Mouse (Mus musculus) neural tube, embryonic 13.5 days (tissue): ENCODE results near the gene Tmod1. TPM values are rescaled to one million over a fixed set of nuclear protein-coding genes. Genes with fewer than 3 reads are reported as not detected.

Experiments used
- ATAC-seq: fragments of 200-750 bp; cut with Nextera tagmentation; 2 replicates; pipeline ENCODE4 v1.8.0; 2017; ENCODE audit warnings: low read depth, mild to moderate bottlenecking, moderate TSS enrichment, moderate library complexity
- H3K27ac ChIP-seq: fragments of 300-500 bp; sonication (generic); replicated peaks from 2 replicates; pipeline ENCODE4 v1.5.1; 2015; ENCODE audit warnings: moderate library complexity, mild to moderate bottlenecking, inconsistent platforms
- H3K27me3 ChIP-seq: fragments of 300-500 bp; sonication (generic); 2 replicates; pipeline ENCODE4 v1.6.1; 2015; ENCODE audit warnings: mild to moderate bottlenecking, inconsistent platforms
- H3K36me3 ChIP-seq: fragments of 300-500 bp; sonication (generic); 2 replicates; pipeline ENCODE4 v1.6.1; 2015; ENCODE audit warnings: mild to moderate bottlenecking, inconsistent platforms
- H3K4me1 ChIP-seq: fragments of 300-500 bp; sonication (generic); replicated peaks from 2 replicates; pipeline ENCODE4 v1.6.1; 2015; ENCODE audit warnings: inconsistent platforms
- H3K4me2 ChIP-seq: fragments of 300-500 bp; sonication (generic); 2 replicates; pipeline ENCODE4 v1.6.1; 2015; ENCODE audit warnings: inconsistent platforms, mild to moderate bottlenecking, moderate library complexity
- H3K4me3 ChIP-seq: fragments of 300-500 bp; sonication (generic); 2 replicates; pipeline ENCODE4 v1.5.1; 2015; ENCODE audit warnings: mild to moderate bottlenecking, inconsistent platforms
- H3K9ac ChIP-seq: fragments of 300-500 bp; sonication (generic); 2 replicates; pipeline ENCODE4 v1.6.1; 2015; ENCODE audit warnings: moderate library complexity, mild to moderate bottlenecking, inconsistent platforms
- H3K9me3 ChIP-seq: fragments of 300-500 bp; sonication (generic); 2 replicates; pipeline ENCODE4 v1.6.1; 2016; ENCODE audit warnings: inconsistent platforms
- WGBS: fragments of 180-500 bp; shearing (Covaris S2); methylation state at CpG from one replicate; pipeline ENCODE4 v1.1.7; 2015; 5-methylcytosine and 5-hydroxymethylcytosine counted together
- polyA plus RNA-seq: library from polyadenylated mRNA; unstranded; fragments of >200 nt; fragmentation: Nextera tagmentation; extraction: Ambion mirVana; gene quantifications from 2 replicates; pipeline ENCODE4 v1.2.1, GENCODE M21; 2015

Gene Tmod1
- polyA plus RNA-seq, 1 experiment from 2014 or later, result 3.8 TPM

DNA sequence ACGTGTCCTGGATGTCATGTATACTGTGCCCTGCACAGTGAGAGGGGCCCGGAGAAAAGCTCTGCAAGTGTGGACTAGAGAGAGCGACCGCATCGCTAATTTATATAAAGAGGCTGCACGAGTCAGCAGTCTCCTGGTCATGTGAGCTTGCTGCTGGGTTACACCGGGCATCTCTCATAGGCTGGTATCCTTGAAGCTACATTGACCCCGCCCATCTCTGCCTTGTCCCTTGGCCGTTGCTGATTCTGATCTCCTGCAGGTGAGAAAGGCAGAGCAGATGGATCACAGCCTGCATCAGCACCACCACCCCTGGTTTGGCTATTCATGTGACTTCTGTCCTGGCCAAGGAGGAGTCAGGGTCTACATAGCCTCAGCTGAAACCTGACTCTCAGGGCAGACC is 60.4 kb downstream of the Tmod1 start:
- H3K4me3 ChIP-seq, result no peak overlapping the region
- peaks cover 30% of the 10 kb centered on the region for H3K4me1 ChIP-seq
- WGBS, result 81% methylated on average over 9 of the region's 9 CpGs
- H3K4me2 ChIP-seq, result no peak overlapping the region
- no peaks in the 10 kb centered on the region for H3K27me3 ChIP-seq
- no peaks in the 10 kb centered on the region for H3K9me3 ChIP-seq
- no peak overlapping the region for H3K9ac ChIP-seq
- no peaks in the 10 kb centered on the region for H3K36me3 ChIP-seq
- ATAC-seq, result no peak
- no peak overlapping the region for H3K27ac ChIP-seq

DNA sequence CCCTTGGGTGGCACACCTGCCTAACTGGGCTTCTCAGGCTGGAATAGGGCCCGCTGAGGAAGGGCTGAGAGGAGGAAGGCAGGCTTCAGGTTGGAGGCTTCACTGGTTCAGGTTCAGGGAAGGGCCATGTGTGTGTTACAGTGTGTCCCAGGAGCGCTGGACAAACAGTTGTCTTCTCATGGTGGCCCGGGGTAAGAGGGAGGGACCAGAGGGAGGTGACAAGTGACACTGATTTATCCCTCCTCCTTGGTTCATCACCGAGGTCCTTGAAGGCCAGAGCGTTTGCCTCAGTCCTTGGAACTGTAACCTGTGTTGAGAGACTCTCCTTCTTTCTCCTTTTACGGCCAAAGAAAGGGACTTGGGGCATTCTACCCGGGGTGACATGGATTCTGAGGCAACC is 61.8 kb downstream of the Tmod1 start:
- Histone ChIP-seq H3K4me1 (peaks cover 20% of the 10 kb centered on the region), H3K4me2 (no peak overlapping the region), H3K27ac (no peak overlapping the region), H3K4me3 (no peak overlapping the region), H3K9me3 (no peaks in the 10 kb centered on the region), H3K9ac (no peak overlapping the region), H3K27me3 (no peaks in the 10 kb centered on the region), H3K36me3 (no peaks in the 10 kb centered on the region)
- ATAC-seq, result no peak
- WGBS, result 68% methylated on average over 7 of the region's 7 CpGs

DNA sequence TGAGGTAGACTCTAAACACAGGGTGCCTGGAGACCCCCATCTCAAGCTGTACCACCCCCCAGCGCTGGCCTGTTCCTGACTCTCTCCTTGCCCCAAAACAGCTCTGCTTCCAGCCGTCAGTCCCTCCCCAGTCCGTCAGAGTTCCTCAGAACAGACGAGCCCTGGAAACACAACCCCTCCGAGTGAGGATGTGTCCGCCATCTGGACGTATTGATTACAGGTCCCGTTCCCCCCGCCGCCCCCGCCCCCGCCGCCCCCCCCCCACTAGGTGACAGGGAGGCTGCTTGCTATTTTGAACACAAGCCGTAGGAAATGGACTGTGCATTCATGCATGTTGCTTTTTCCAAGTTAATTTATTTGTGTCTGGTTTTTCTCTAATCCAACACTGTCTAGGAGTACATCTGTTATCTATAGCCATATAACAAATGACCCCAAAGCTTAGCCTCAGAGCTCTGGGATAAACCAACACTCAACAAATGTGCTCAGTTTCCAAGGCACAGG is 62.5 kb downstream of the Tmod1 start:
- H3K27me3 ChIP-seq, result no peaks in the 10 kb centered on the region
- WGBS, result 36% methylated on average over 14 of the region's 14 CpGs
- H3K36me3 ChIP-seq, result no peaks in the 10 kb centered on the region
- no peaks in the 10 kb centered on the region for H3K9me3 ChIP-seq
- peak; percentile 48; the same call in 1 of the 2 replicates for ATAC-seq
- H3K4me3 ChIP-seq, result no peak overlapping the region
- H3K4me2 ChIP-seq, result no peak overlapping the region
- H3K27ac ChIP-seq, result no peak overlapping the region
- H3K4me1 ChIP-seq, result peaks cover 17% of the 10 kb centered on the region
- H3K9ac ChIP-seq, result peak overlapping the region; percentile 50; the same call in 1 of the 2 replicates

DNA sequence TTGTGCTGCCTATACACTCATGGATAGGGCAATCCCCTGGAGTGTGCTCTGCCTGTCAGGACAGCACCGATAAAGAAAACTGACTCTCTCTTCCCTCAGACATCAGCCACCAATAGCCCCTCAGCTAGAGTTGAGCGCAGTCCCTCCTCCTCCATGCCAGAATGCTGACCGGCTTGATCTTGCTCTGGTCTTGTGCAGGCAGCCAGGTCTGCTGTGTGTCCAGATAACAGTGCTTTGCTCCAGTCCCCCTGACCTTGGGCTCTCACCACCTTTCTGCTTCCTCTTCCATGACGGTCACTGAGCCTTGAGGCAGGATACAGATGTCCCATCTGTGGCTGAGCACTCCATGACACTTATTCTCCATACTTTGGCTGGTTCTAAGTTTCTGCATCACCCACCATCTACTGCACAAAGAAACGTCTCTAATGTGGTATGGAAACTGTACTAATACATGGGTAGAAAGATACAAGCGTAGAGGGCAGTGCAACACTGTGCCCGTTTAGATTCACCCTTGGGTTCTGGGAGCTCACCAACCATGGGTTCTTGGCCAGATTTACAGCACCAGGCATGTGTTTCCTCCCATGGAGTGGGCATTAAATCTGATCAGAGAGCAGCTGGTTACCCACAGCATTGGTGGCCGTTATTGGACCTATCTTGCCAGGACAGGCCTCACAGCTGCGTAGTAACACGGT is 63.5 kb downstream of the Tmod1 start:
- ATAC-seq, result no peak
- no peaks in the 10 kb centered on the region for H3K36me3 ChIP-seq
- no peak overlapping the region for H3K4me2 ChIP-seq
- no peak overlapping the region for H3K9ac ChIP-seq
- no peaks in the 10 kb centered on the region for H3K9me3 ChIP-seq
- WGBS, result 88% methylated on average over 10 of the region's 10 CpGs
- H3K27ac ChIP-seq, result no peak overlapping the region
- no peaks in the 10 kb centered on the region for H3K27me3 ChIP-seq
- H3K4me3 ChIP-seq, result no peak overlapping the region
- H3K4me1 ChIP-seq, result peaks cover 17% of the 10 kb centered on the region

DNA sequence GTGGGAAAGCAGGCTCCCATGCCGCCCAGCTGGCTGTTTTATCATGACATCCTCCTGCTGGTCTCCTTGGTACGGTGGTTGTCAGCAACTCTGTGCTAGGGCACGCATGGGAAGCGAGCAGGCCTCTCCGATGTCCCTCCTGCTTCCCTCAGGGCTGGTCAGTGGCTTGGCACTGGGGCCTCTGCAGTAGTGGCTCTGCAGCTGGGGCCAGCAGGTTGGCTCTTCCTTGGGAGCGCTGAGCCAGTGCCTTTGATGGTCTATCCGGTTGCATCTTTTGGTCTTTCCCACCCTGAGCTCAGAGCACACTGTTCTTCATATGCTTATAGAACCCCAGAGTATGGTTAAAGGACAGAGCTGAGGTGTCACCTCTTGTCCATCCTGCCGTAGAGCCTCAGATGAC is 71.3 kb downstream of the Tmod1 start:
- H3K27me3 ChIP-seq, result no peaks in the 10 kb centered on the region
- H3K4me3 ChIP-seq, result no peak overlapping the region
- no peak overlapping the region for H3K4me2 ChIP-seq
- H3K9ac ChIP-seq, result no peak overlapping the region
- H3K9me3 ChIP-seq, result no peaks in the 10 kb centered on the region
- H3K27ac ChIP-seq, result no peak overlapping the region
- no peaks in the 10 kb centered on the region for H3K4me1 ChIP-seq
- 98% methylated on average over 8 of the region's 8 CpGs for WGBS
- no peak for ATAC-seq
- H3K36me3 ChIP-seq, result peaks cover 20% of the 10 kb centered on the region

DNA sequence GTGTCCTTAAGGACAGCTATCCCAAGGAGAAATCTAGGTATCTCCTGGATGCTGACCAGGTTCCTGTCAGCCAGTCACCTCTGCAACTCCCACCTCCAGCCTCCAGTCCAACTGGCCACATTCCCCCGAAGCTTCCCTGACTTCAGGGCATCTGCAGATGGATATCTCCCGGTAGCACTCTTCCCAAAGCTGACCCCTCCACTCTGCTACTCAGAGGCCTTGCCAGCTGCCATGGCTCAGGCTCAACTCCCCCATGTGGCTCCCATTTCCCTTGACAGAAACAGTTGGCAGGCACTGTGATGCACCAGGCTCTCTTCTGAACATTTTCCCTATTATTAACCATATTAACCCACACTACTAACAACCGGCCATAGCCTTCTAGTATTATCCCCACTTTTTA is 72.6 kb downstream of the Tmod1 start:
- Histone ChIP-seq H3K4me1 (no peaks in the 10 kb centered on the region), H3K4me3 (no peak overlapping the region), H3K27me3 (no peaks in the 10 kb centered on the region), H3K36me3 (peaks cover 32% of the 10 kb centered on the region), H3K9me3 (no peaks in the 10 kb centered on the region), H3K4me2 (no peak overlapping the region), H3K27ac (no peak overlapping the region), H3K9ac (no peak overlapping the region)
- WGBS, result 75% methylated on average over 3 of the region's 3 CpGs
- ATAC-seq, result no peak

DNA sequence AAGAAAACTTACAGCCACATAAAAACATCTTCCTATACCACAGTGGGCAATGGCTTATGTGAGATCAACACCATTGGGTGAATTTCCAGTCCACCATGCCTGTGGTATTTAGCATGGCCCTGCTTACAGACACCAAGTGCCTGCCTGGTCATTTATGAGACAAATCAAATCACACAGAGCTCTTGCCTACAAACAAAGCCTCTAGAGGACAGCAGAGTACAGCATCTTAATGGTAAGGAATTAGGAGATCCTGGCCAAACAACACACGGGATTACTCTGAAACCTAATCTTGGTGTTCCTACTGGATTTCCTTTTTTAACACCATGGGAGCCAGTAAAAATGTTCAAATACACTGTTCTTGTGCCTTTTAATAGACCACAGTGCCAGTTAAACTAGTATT is 76.6 kb downstream of the Tmod1 start:
- no peaks in the 10 kb centered on the region for H3K9me3 ChIP-seq
- ATAC-seq, result no peak
- H3K4me2 ChIP-seq, result no peak overlapping the region
- no peaks in the 10 kb centered on the region for H3K27me3 ChIP-seq
- no peak overlapping the region for H3K27ac ChIP-seq
- H3K4me1 ChIP-seq, result no peaks in the 10 kb centered on the region
- 84% methylated on average over 1 of the region's 1 CpGs for WGBS
- H3K4me3 ChIP-seq, result no peak overlapping the region
- H3K9ac ChIP-seq, result no peak overlapping the region
- H3K36me3 ChIP-seq, result peaks cover 71% of the 10 kb centered on the region

DNA sequence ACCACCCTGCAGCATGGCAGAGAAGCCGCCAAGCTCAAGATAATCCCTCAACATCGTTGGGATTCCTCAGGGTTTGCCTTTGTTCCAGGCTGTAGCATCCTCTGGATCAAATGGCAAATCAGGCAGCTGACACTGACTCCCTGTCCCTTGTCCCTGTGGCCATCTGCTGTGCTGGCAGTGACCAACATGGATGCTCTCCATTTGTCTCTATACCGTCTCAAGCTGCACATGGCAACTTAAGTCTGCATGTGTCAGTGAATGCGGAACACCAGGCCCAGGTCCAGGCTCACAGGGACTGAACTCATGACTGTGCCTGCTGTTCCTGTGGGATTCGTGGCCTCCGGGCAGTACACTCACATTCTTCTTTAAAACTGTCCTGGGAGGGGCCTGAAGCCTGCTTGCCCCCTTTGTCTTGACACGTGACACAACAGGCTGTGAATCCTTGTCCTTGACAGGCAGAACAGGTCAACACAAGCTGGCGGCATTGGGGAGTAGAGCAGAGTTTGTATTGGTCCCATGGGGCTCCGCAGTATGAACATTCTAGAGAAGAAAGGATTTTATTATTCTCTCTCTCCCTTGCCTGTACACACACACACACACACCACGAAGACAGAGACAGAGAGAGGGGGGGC is 77.9 kb downstream of the Tmod1 start:
- 47% methylated on average over 10 of the region's 10 CpGs for WGBS
- Histone ChIP-seq H3K4me1 (no peaks in the 10 kb centered on the region), H3K27me3 (no peaks in the 10 kb centered on the region), H3K9me3 (no peaks in the 10 kb centered on the region), H3K4me3 (no peak overlapping the region), H3K36me3 (peaks cover 85% of the 10 kb centered on the region), H3K27ac (peak overlapping the region; percentile 23; the same call in 1 of the 2 replicates), H3K4me2 (no peak overlapping the region), H3K9ac (no peak overlapping the region)
- peak; percentile 43; the same call in 1 of the 2 replicates for ATAC-seq

DNA sequence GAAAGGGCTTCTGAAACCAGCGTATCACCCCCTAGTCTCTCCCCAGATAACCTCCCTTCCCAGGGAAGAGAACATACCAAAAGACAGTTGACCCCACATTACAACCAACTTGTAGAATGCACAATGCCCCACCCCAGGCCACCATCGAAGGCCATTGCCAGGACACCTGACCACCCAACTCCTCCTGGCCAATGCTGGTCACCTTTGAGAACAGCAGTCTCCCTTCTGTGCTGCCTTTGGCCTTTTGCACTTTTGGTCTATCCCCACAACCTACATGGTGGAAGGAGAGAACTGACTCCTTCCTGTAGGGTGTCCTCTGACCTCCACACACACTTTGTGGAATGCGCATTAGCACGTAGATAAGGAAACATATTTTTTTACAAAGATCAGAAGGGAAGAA is 78.8 kb downstream of the Tmod1 start:
- Histone ChIP-seq H3K4me3 (no peak overlapping the region), H3K36me3 (peaks cover 92% of the 10 kb centered on the region), H3K27ac (0 out of 2 replicates have a peak overlapping the region, but pooled peaks have one; percentile 23), H3K27me3 (no peaks in the 10 kb centered on the region), H3K9ac (no peak overlapping the region), H3K9me3 (no peaks in the 10 kb centered on the region), H3K4me1 (no peaks in the 10 kb centered on the region), H3K4me2 (no peak overlapping the region)
- no peak for ATAC-seq
- 97% methylated on average over 4 of the region's 4 CpGs for WGBS

DNA sequence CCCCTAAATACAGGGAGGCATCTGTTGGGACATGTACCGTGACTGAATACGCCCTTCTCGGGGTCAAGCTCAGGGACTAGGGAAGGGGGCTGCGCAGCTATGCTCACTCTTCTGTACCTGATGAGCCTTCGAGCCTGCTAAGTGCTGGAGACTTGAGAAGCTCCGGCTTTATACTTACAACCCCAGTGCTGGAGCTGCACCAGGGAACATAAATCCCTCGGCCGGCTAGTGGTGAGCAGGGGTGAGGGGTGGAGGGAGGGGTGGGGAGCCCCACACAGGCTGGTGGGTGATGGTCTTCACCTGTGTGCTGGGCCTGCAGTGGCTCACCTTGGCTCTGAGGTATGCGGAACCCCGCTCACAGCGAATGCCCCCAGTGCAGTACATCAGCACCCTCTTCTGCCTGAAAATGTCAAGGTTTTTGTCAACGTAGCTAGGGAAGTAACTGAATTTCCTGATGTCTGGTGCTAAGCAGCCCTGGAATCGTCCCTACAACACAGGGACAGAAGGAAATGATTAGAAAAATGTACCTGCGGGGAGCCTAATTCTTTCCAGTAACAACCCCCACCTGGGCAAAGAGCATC is 80.9 kb downstream of the Tmod1 start:
- Histone ChIP-seq H3K9me3 (no peaks in the 10 kb centered on the region), H3K4me1 (no peaks in the 10 kb centered on the region), H3K27me3 (no peaks in the 10 kb centered on the region), H3K9ac (no peak overlapping the region), H3K4me2 (no peak overlapping the region), H3K36me3 (peaks cover 98% of the 10 kb centered on the region), H3K4me3 (no peak overlapping the region), H3K27ac (no peak overlapping the region)
- ATAC-seq, result no peak
- WGBS, result 93% methylated on average over 14 of the region's 14 CpGs

DNA sequence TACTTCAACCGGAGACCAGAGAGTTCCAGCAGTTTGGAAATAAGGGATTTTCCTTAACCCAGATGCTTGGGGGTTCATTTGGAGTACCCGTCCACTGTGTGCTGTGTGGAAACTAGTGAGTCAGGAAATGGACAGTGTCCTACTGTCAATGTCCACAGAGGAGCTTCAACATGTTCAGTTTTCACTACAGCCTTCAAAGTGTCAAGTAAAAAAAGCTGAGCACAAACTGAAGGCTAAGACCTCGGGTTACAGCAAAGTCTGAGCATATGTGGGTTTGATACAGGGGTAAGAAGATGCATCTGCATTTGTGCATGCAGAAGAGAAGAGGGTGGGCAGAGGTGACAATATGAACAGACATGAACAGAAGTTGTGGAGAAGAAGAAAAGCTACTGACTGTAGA is 82.0 kb downstream of the Tmod1 start:
- Histone ChIP-seq H3K4me2 (no peak overlapping the region), H3K4me3 (no peak overlapping the region), H3K9ac (no peak overlapping the region), H3K27ac (no peak overlapping the region), H3K27me3 (no peaks in the 10 kb centered on the region), H3K36me3 (peaks cover 98% of the 10 kb centered on the region), H3K4me1 (no peaks in the 10 kb centered on the region), H3K9me3 (no peaks in the 10 kb centered on the region)
- 88% methylated on average over 3 of the region's 3 CpGs for WGBS
- ATAC-seq, result no peak

DNA sequence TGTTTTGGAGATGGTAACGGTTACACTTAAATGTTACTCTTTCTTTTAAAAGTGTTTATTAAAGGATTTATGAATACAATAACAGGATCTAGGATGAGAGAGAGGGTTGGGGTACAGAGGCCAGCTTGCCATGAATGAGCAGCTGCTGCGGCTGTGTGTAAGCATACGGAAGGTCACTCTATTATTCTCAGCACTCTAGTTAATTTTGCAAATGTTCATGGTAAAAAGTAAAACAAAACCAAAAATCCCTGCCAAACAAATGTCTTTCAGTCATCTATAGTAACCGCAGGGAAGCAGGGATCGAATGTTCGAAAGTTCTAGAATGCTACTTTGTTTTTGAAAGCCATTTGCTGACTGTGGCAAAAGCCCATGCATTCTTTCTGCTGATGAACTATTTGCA is 84.6 kb downstream of the Tmod1 start:
- Histone ChIP-seq H3K27ac (no peak overlapping the region), H3K9me3 (no peaks in the 10 kb centered on the region), H3K9ac (no peak overlapping the region), H3K36me3 (peaks cover 88% of the 10 kb centered on the region), H3K4me2 (no peak overlapping the region), H3K27me3 (no peaks in the 10 kb centered on the region), H3K4me3 (no peak overlapping the region), H3K4me1 (no peaks in the 10 kb centered on the region)
- 92% methylated on average over 6 of the region's 6 CpGs for WGBS
- ATAC-seq, result no peak
